Mouse (Mus musculus): ENCODE results near the gene Tnxb.

DNA sequence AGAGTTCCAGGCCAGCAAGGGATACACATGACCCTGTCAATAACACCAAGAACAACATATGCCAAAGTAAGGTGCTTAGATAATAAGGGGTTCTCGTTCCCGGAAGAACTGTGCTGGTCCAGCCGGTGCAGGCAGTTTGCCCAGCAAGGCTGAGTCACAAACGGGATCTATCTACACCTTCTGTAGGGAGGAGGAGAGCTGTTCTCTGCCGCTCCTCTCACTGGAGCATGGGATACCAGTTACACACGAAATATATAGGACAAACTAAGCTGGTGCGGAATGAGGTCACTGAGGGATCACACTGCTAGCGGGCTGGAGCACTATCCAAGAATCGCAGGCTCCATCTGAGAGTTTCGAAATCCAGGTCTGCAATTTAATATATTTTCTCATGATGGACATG, 26.4 kb upstream of the Tnxb start:
- TF ChIP-seq CTCF (conservative IDR thresholded peaks at IDR 0.05; ENCODE audit: low read length) (no peak), POU5F1 (IDR thresholded peaks at IDR 0.05; ENCODE audit: borderline replicate concordance, low read length) (no peak)

Data from E14TG2a.4 (cell line).